Mouse (Mus musculus) lung, embryonic 15.5 days (tissue): ENCODE data around the gene Rgs3. TPM values are rescaled to one million over a fixed set of nuclear protein-coding genes. Genes with fewer than 3 reads are reported as not detected.

Experiments
- ATAC-seq: fragments of 200-750 bp; cut with Nextera tagmentation; 2 replicates; pipeline ENCODE4 v1.8.0; 2017; ENCODE audit warnings: moderate number of reproducible peaks, borderline replicate concordance; ENCODE audit not compliant: low FRiP score, low TSS enrichment; ENCODE audit errors: extremely low read depth
- H3K27ac ChIP-seq: fragments of 300-500 bp; sonication (generic); 2 replicates; pipeline ENCODE4 v1.5.1; 2015; ENCODE audit warnings: moderate library complexity, mild to moderate bottlenecking, inconsistent platforms
- H3K27me3 ChIP-seq: fragments of 300-500 bp; sonication (generic); 2 replicates; pipeline ENCODE4 v1.6.1; 2015; ENCODE audit warnings: inconsistent platforms
- H3K36me3 ChIP-seq: fragments of 300-500 bp; sonication (generic); 2 replicates; pipeline ENCODE4 v1.6.1; 2015; ENCODE audit warnings: inconsistent platforms
- H3K4me1 ChIP-seq: fragments of 300-500 bp; sonication (generic); 2 replicates; pipeline ENCODE4 v1.6.1; 2015; ENCODE audit warnings: inconsistent platforms
- H3K4me2 ChIP-seq: fragments of 300-500 bp; sonication (generic); 2 replicates; pipeline ENCODE4 v1.6.1; 2015; ENCODE audit warnings: inconsistent platforms, mild to moderate bottlenecking, moderate library complexity
- H3K4me3 ChIP-seq: fragments of 300-500 bp; sonication (generic); 2 replicates; pipeline ENCODE4 v1.5.1; 2015; ENCODE audit warnings: mild to moderate bottlenecking, inconsistent platforms
- H3K9ac ChIP-seq: fragments of 300-500 bp; sonication (generic); 2 replicates; pipeline ENCODE4 v1.6.1; 2015; ENCODE audit warnings: inconsistent platforms
- H3K9me3 ChIP-seq: fragments of 300-500 bp; sonication (generic); 2 replicates; pipeline ENCODE4 v1.6.1; 2016; ENCODE audit warnings: inconsistent platforms
- WGBS: fragments of 180-500 bp; shearing (Covaris S2); methylation state at CpG from one replicate; pipeline ENCODE4 v1.1.7; 2015; 5-methylcytosine and 5-hydroxymethylcytosine counted together
- polyA plus RNA-seq: library from polyadenylated mRNA; unstranded; fragments of >200 nt; fragmentation: Nextera tagmentation; extraction: Ambion mirVana; gene quantifications from 2 replicates; pipeline ENCODE4 v1.2.1, GENCODE M21; 2015

Rgs3 gene
- polyA plus RNA-seq, 1 experiment from 2014 or later = 53.5 TPM

GRCm38 (mm10) chr4:62623251-62624015 lies 63.8 kb downstream of the Rgs3 start:
- no peaks in the 10 kb centered on the region for H3K27me3 ChIP-seq
- H3K4me3 ChIP-seq = no peak overlapping the region
- peaks cover 49% of the 10 kb centered on the region for H3K4me1 ChIP-seq
- H3K9me3 ChIP-seq = no peaks in the 10 kb centered on the region
- H3K27ac ChIP-seq = 0 out of 2 replicates have a peak overlapping the region, but pooled peaks have one; percentile 3
- H3K4me2 ChIP-seq = peak overlapping the region; percentile 13; the same call in 1 of the 2 replicates
- no peak overlapping the region for H3K9ac ChIP-seq
- no peaks in the 10 kb centered on the region for H3K36me3 ChIP-seq
- 63% methylated on average over 13 of the region's 13 CpGs for WGBS
- ATAC-seq = no peak

GRCm38 (mm10) chr4:62624679-62625450 lies 65.2 kb downstream of the Rgs3 start:
- H3K9ac ChIP-seq = no peak overlapping the region
- WGBS = 47% methylated on average over 15 of the region's 15 CpGs
- no peak overlapping the region for H3K4me2 ChIP-seq
- no peaks in the 10 kb centered on the region for H3K9me3 ChIP-seq
- ATAC-seq = peak; percentile 19; the same call in 1 of the 2 replicates
- no peaks in the 10 kb centered on the region for H3K27me3 ChIP-seq
- peak overlapping the region; percentile 41; the same call in 1 of the 2 replicates for H3K27ac ChIP-seq
- H3K4me1 ChIP-seq = peaks cover 53% of the 10 kb centered on the region
- H3K4me3 ChIP-seq = no peak overlapping the region
- H3K36me3 ChIP-seq = no peaks in the 10 kb centered on the region

GRCm38 (mm10) chr4:62625451-62626061 lies 65.9 kb downstream of the Rgs3 start:
- 73% methylated on average over 19 of the region's 19 CpGs for WGBS
- no peak overlapping the region for H3K9ac ChIP-seq
- no peak overlapping the region for H3K4me3 ChIP-seq
- H3K27me3 ChIP-seq = no peaks in the 10 kb centered on the region
- ATAC-seq = no peak
- 0 out of 2 replicates have a peak overlapping the region, but pooled peaks have one; percentile 41 for H3K27ac ChIP-seq
- no peak overlapping the region for H3K4me2 ChIP-seq
- peaks cover 59% of the 10 kb centered on the region for H3K4me1 ChIP-seq
- no peaks in the 10 kb centered on the region for H3K9me3 ChIP-seq
- no peaks in the 10 kb centered on the region for H3K36me3 ChIP-seq

DNA sequence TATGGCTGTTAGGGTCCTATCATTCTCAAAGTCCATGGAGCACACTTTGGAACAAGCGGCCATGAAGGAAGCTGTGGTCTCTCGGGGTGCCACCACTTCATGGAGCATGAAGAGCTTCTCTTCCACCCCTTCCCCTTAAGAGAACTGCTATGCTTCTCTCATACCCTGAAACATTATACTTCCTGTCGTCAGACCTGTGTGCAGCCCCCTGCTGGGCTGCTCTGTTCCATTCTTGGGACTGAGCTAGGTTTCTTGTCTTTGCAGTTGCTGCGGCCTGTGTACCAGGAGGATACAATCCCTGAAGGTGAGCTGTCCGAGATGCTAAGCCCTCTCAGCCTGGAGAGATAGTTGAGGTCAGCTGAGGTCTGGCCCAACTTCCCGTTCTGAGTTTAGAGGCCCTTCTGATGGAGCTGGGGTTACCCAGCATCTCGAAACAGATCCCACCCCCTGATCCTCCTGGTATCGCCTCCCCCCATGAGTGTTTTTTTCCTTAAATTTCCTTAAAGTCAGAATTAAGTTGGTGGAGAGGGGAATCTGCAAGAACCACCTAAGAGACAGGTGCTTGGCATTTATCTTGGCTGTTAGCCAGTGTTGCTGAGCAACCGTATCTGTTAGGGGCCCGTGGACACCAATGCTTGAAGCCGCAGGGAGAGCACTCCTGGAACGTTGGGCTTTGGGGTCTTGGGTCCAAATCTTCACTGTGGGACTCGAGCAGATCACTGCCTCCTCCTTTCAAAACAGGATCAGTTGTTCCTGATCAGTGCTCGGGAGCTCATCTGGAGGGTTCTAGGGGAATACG lies 66.8 kb downstream of the Rgs3 start:
- no peaks in the 10 kb centered on the region for H3K9me3 ChIP-seq
- H3K4me3 ChIP-seq = no peak overlapping the region
- peaks cover 63% of the 10 kb centered on the region for H3K4me1 ChIP-seq
- no peak overlapping the region for H3K9ac ChIP-seq
- H3K27ac ChIP-seq = no peak overlapping the region
- no peak overlapping the region for H3K4me2 ChIP-seq
- WGBS = 45% methylated on average over 15 of the region's 15 CpGs
- no peak for ATAC-seq
- no peaks in the 10 kb centered on the region for H3K27me3 ChIP-seq
- H3K36me3 ChIP-seq = no peaks in the 10 kb centered on the region

GRCm38 (mm10) chr4:62627331-62627730 lies 67.7 kb downstream of the Rgs3 start:
- no peak overlapping the region for H3K9ac ChIP-seq
- H3K4me1 ChIP-seq = peaks cover 58% of the 10 kb centered on the region
- H3K27me3 ChIP-seq = no peaks in the 10 kb centered on the region
- no peak overlapping the region for H3K4me3 ChIP-seq
- 50% methylated on average over 4 of the region's 4 CpGs for WGBS
- H3K27ac ChIP-seq = no peak overlapping the region; the same call in 1 of the 2 replicates
- no peak for ATAC-seq
- H3K9me3 ChIP-seq = no peaks in the 10 kb centered on the region
- H3K36me3 ChIP-seq = no peaks in the 10 kb centered on the region
- H3K4me2 ChIP-seq = no peak overlapping the region

DNA sequence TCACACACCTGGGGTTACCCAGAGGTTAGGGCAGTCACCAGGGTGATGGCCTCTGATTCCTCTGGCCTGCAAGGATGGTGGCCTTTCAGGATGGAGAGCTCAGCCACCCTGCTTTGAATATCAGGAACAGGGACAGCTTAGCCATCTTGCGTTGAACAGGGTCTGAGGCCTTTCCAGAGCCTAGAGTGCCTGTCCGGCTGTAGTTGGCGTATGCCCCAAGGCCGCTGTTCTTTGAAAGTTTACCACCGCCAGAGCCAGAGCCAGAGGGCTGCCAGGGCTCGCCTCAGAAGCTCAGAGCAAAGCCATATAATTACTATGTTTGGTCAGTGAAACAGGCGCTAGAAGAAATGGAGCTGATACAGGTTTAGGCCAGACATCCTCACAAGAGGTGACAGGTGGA lies 68.9 kb downstream of the Rgs3 start:
- WGBS = 77% methylated on average over 7 of the region's 7 CpGs
- Histone ChIP-seq H3K4me3 (no peak overlapping the region), H3K9me3 (no peaks in the 10 kb centered on the region), H3K27me3 (no peaks in the 10 kb centered on the region), H3K27ac (no peak overlapping the region), H3K4me1 (peaks cover 60% of the 10 kb centered on the region), H3K36me3 (no peaks in the 10 kb centered on the region), H3K9ac (no peak overlapping the region), H3K4me2 (no peak overlapping the region)
- no peak for ATAC-seq

DNA sequence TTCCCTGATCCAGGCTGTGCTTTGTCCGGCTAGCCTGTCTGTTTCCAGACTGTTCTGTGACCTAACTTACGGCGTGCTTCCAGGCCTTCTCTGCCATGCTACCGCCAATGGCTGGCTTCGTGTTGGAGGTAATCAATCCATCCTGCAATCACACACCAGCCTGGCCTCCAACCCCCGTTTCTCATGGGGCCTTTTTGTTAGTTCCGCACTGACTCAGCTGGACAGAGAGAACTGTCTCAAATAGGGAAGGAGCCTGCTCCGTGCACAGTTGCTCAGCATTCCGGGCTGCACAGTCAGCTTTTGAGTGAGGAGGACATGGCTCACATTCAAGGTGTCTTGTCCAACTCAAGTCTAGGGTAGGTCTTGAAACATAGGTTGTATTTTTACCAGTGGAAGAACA lies 69.8 kb downstream of the Rgs3 start:
- Histone ChIP-seq H3K27ac (no peak overlapping the region), H3K9ac (no peak overlapping the region), H3K4me3 (no peak overlapping the region), H3K9me3 (no peaks in the 10 kb centered on the region), H3K4me1 (peaks cover 69% of the 10 kb centered on the region), H3K27me3 (no peaks in the 10 kb centered on the region), H3K36me3 (no peaks in the 10 kb centered on the region), H3K4me2 (no peak overlapping the region)
- no peak for ATAC-seq
- WGBS = 67% methylated on average over 9 of the region's 9 CpGs

DNA sequence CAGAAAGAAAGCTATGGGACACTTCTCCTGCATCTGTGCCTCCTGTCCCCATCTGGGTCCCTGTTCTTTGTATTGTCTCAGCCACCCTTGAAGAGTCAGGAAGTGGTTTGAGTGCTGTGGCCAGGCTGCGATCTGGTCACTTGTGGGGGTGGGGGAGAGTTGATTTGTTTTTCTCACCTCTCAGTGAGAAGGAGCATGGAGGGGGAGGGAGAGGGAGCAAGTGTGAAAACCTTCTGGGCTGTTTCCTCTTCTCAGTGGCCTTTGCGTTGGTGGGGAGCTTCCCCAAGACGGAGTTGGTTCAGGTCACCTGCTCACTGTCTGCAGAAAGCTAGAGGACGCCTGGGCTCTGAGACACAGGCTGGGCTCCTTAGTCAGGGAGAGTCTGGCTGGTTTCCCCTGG lies 70.3 kb downstream of the Rgs3 start:
- 16% methylated on average over 4 of the region's 4 CpGs for WGBS
- Histone ChIP-seq H3K4me2 (no peak overlapping the region), H3K36me3 (0 out of 2 replicates have a peak, but pooled peaks cover 1% of the 10 kb centered on the region), H3K4me3 (no peak overlapping the region), H3K27me3 (no peaks in the 10 kb centered on the region), H3K4me1 (peaks cover 69% of the 10 kb centered on the region), H3K27ac (no peak overlapping the region), H3K9me3 (no peaks in the 10 kb centered on the region), H3K9ac (no peak overlapping the region)
- ATAC-seq = no peak

GRCm38 (mm10) chr4:62633243-62633642 lies 73.6 kb downstream of the Rgs3 start:
- WGBS = 83% methylated on average over 4 of the region's 4 CpGs
- Histone ChIP-seq H3K4me1 (peaks cover 43% of the 10 kb centered on the region), H3K36me3 (0 out of 2 replicates have a peak, but pooled peaks cover 4% of the 10 kb centered on the region), H3K27ac (no peak overlapping the region), H3K9me3 (no peaks in the 10 kb centered on the region), H3K27me3 (no peaks in the 10 kb centered on the region), H3K4me3 (no peak overlapping the region), H3K9ac (no peak overlapping the region), H3K4me2 (no peak overlapping the region)
- ATAC-seq = no peak

DNA sequence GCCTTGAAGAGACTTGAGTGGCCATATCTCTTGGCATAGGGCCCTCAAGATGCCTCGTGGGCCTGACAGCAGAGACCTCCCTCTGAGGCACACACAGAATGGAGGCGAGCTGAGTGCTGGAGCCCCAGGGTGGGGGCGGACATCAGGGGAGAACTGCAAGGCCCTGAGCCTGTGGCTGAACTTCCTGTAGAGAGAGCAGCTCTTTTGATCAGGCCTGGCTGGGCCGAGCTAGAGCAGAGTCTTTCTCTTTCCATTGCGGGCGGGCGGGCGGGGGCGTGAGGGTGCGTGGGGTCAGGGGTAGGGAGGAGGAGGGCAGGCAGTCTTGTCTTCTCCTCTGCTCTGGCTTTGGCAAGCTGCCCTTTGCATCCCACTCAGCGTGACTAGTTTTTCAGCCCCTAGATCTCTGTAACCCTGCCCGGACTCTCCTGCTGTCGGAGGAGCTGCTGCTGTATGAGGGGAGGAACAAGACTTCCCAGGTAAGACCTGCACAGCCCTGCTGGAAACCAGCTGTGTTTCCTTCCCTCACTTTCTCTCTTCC lies 74.5 kb downstream of the Rgs3 start:
- H3K4me3 ChIP-seq = no peak overlapping the region
- no peak overlapping the region for H3K27ac ChIP-seq
- H3K36me3 ChIP-seq = 0 out of 2 replicates have a peak, but pooled peaks cover 4% of the 10 kb centered on the region
- no peaks in the 10 kb centered on the region for H3K9me3 ChIP-seq
- peaks cover 36% of the 10 kb centered on the region for H3K4me1 ChIP-seq
- ATAC-seq = peak; percentile 43; the same call in 1 of the 2 replicates
- no peak overlapping the region for H3K4me2 ChIP-seq
- WGBS = 23% methylated on average over 13 of the region's 13 CpGs
- H3K9ac ChIP-seq = no peak overlapping the region
- H3K27me3 ChIP-seq = no peaks in the 10 kb centered on the region

GRCm38 (mm10) chr4:62634840-62635239 lies 75.2 kb downstream of the Rgs3 start:
- no peak for ATAC-seq
- no peak overlapping the region for H3K4me2 ChIP-seq
- WGBS = 44% methylated on average over 2 of the region's 2 CpGs
- H3K27ac ChIP-seq = no peak overlapping the region; the same call in 1 of the 2 replicates
- no peak overlapping the region for H3K9ac ChIP-seq
- no peaks in the 10 kb centered on the region for H3K9me3 ChIP-seq
- H3K4me3 ChIP-seq = no peak overlapping the region
- peaks cover 29% of the 10 kb centered on the region for H3K4me1 ChIP-seq
- no peaks in the 10 kb centered on the region for H3K27me3 ChIP-seq
- 0 out of 2 replicates have a peak, but pooled peaks cover 4% of the 10 kb centered on the region for H3K36me3 ChIP-seq
